Mouse (Mus musculus): ENCODE measurements around the gene Cklf. TPM values are rescaled to one million over a fixed set of nuclear protein-coding genes. Genes with fewer than 3 reads are reported as not detected.
A peak's percentile ranks its signal among the peaks of the same experiment; 100 is the strongest.
"Not testable (repeated sequence)": the region's sequence is repeated elsewhere in the genome, so short reads cannot be mapped to it uniquely, and the experiment has no call there.

Cklf gene
- polyA plus RNA-seq, 1 experiment from 2014 or later: 27.9 TPM

DNA sequence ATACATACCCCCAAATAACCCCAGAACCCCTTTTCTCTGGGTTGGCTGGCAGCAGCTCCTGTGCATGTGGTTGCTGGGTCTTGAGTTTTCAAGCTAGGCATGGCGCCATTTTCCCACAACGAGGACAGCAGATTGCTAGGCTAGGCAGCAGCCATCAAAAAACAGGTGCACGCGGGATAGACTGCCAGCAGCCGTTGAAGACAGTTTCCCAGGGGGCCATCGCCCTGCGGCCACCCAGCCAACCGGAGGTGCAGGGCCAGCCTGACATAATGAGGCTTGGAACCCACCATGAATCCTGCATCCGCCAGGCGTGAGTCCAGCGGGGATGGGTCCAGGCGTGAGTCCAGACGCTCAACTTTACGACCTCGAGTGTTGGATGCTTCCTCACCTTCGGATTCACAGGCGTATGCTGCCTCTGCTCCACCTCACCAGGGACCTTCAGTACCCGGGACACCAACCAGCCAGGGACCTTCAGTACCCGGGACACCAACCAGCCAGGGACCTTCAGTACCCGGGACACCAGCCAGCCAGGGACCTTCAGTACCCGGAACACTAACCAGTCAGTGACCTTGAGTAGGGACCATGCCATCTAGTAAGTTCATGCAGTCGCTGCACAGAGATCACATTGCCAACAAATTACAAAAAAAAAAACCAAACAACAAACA is 13.7 kb downstream of the Cklf start:
- not testable (repeated sequence) for H3K27ac ChIP-seq (replicated peaks in 1 of 2; ENCODE audit: control insufficient read depth in 1 of 2, insufficient read depth in 1 of 2, low read depth in 2 of 2, low read length in 2 of 2); H3K4me3 ChIP-seq (ENCODE audit: control insufficient read depth in 1 of 2, insufficient read depth in 1 of 2, low read depth in 1 of 2, low read length in 2 of 2); ATAC-seq (ENCODE audit: insufficient number of reproducible peaks, insufficient read depth, low FRiP score, low read depth); H3K9me3 ChIP-seq (ENCODE audit: control insufficient read depth, low read length); H3K4me2 ChIP-seq (ENCODE audit: low read length); H3K9ac ChIP-seq (ENCODE audit: low read length); H3K36me3 ChIP-seq (ENCODE audit: control insufficient read depth, insufficient read depth, low read length); H3K4me1 ChIP-seq (ENCODE audit: control insufficient read depth in 2 of 2, insufficient read depth in 2 of 2, low read length in 2 of 2); H3K27me3 ChIP-seq (ENCODE audit: control insufficient read depth, insufficient read depth, low read length)
- 93% methylated on average over 22 of the region's 22 CpGs for WGBS

DNA sequence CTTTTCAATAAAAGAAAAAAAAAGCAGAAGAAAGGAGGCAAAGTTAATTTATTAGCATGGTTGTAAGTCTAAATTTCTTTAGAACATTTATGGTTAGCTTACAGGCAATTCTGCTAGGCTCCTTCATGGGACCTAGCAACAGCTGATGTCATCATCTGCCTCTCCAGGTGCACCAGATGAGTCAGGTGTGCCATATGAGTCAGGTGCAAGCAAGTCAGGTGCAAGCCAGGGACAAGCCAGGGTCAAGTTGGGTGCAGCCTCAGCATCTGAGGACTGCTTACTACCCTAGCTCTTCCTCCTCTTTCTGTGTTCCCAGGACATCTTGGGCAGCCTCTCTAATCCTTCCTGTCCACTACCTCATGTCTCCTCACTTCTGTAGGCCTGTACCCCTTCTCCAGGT is 17.7 kb downstream of the Cklf start:
- H3K27ac ChIP-seq (replicated peaks in 1 of 2; ENCODE audit: control insufficient read depth in 1 of 2, insufficient read depth in 1 of 2, low read depth in 2 of 2, low read length in 2 of 2): no peak overlapping the region

DNA sequence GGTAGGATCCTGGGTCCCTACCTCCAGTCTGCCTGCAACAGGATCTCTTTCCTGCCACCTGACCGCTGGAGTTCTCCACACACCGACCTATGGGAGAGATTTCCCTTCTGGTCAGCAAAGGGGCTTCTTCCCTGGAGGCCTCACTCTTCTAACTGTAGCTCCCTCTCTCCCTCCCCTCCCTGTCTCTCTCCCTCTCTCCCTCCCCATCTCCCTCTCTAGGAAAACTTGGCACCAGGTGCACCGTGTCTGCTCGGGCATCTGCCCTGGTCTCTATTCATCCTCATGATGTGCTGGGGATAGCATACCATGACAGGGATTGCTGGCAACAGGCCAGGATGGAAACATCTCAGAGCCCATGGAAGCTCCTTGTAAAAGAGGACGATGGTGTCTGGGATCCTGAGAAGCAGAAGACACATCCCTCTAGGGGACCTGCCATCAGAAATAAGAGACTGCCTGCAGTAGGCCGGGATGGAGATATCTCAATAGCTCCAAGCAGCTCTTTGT is 18.3 kb downstream of the Cklf start:
- H3K4me3 ChIP-seq (ENCODE audit: control insufficient read depth in 1 of 2, insufficient read depth in 1 of 2, low read depth in 1 of 2, low read length in 2 of 2): no peak overlapping the region
- ATAC-seq (ENCODE audit: insufficient number of reproducible peaks, insufficient read depth, low FRiP score, low read depth): peak; percentile 35; the same call in 1 of the 2 replicates
- H3K4me2 ChIP-seq (ENCODE audit: low read length): no peak overlapping the region
- no peak overlapping the region for H3K27ac ChIP-seq (replicated peaks in 1 of 2; ENCODE audit: control insufficient read depth in 1 of 2, insufficient read depth in 1 of 2, low read depth in 2 of 2, low read length in 2 of 2)
- 81% methylated on average over 6 of the region's 6 CpGs for whole genome bisulfite sequencing
- H3K9ac ChIP-seq (ENCODE audit: low read length): no peak overlapping the region
- H3K9me3 ChIP-seq (ENCODE audit: control insufficient read depth, low read length): no peaks in the 10 kb centered on the region
- no peaks in the 10 kb centered on the region for H3K27me3 ChIP-seq (ENCODE audit: control insufficient read depth, insufficient read depth, low read length)
- no peaks in the 10 kb centered on the region for H3K36me3 ChIP-seq (ENCODE audit: control insufficient read depth, insufficient read depth, low read length)
- H3K4me1 ChIP-seq (ENCODE audit: control insufficient read depth in 2 of 2, insufficient read depth in 2 of 2, low read length in 2 of 2): no peaks in the 10 kb centered on the region

More for the DNA sequence above, 17.7 kb downstream of the Cklf start:
- H3K4me3 ChIP-seq (ENCODE audit: control insufficient read depth in 1 of 2, insufficient read depth in 1 of 2, low read depth in 1 of 2, low read length in 2 of 2): no peak overlapping the region
- no peak overlapping the region for H3K4me2 ChIP-seq (ENCODE audit: low read length)
- H3K4me1 ChIP-seq (ENCODE audit: control insufficient read depth in 2 of 2, insufficient read depth in 2 of 2, low read length in 2 of 2): no peaks in the 10 kb centered on the region
- peaks cover 4% of the 10 kb centered on the region; the same call in 1 of the 2 replicates for H3K36me3 ChIP-seq (ENCODE audit: control insufficient read depth, insufficient read depth, low read length)
- no peak for ATAC-seq (ENCODE audit: insufficient number of reproducible peaks, insufficient read depth, low FRiP score, low read depth)
- no peak overlapping the region for H3K9ac ChIP-seq (ENCODE audit: low read length)
- no peaks in the 10 kb centered on the region for H3K9me3 ChIP-seq (ENCODE audit: control insufficient read depth, low read length)
- H3K27me3 ChIP-seq (ENCODE audit: control insufficient read depth, insufficient read depth, low read length): no peaks in the 10 kb centered on the region

DNA sequence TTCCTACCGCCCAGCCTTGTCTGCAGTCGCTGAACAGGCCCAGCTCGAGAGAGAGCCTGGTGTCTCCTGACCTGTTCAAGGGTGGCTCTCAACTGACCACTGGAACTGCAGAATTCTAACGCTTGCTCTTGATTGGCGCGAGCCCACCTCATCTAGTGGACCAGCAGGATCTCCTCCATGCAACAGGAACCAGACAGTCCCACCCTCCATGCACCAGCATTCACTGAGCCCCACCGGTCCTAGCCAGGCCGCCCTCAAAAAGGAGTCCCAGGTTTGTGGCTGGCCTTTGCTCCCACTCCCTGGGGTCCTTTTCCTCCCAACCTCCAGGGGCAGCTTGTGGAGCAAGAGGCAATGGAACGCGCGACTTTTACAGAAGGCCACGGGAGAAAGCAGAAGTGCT is 42.4 kb downstream of the Cklf start, which contains the start of gene Cmtm2a:
Gene Cmtm2a (minus strand): TSS at position 101 of the 400 bp plus-strand sequence.
- H3K4me2 ChIP-seq (ENCODE audit: low read length); H3K27me3 ChIP-seq (ENCODE audit: control insufficient read depth, insufficient read depth, low read length); H3K36me3 ChIP-seq (ENCODE audit: control insufficient read depth, insufficient read depth, low read length); H3K27ac ChIP-seq (replicated peaks in 1 of 2; ENCODE audit: control insufficient read depth in 1 of 2, insufficient read depth in 1 of 2, low read depth in 2 of 2, low read length in 2 of 2); H3K4me3 ChIP-seq (ENCODE audit: control insufficient read depth in 1 of 2, insufficient read depth in 1 of 2, low read depth in 1 of 2, low read length in 2 of 2); ATAC-seq (ENCODE audit: insufficient number of reproducible peaks, insufficient read depth, low FRiP score, low read depth); H3K9ac ChIP-seq (ENCODE audit: low read length); H3K9me3 ChIP-seq (ENCODE audit: control insufficient read depth, low read length); H3K4me1 ChIP-seq (ENCODE audit: control insufficient read depth in 2 of 2, insufficient read depth in 2 of 2, low read length in 2 of 2): not testable (repeated sequence)
- WGBS: 79% methylated on average over 9 of the region's 12 CpGs

DNA sequence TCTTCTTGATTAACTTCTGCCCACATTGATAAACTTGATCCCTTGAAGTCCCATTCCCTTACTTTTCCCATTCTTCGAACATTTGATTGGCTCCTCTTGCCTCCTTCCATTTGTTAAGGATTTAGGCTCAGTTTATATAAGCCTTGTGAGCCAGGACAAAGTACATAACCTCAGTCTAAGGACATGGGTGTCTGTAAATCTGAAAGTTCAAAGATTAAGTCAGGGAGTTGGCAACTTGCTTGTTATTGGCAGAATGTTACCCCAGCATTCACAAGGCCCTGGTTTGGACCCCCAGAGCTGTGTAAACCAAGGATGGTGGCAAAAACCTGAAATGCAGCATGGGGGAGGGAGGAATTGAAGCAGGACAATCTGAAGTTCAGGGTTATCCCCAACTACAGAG is 43.7 kb downstream of the Cklf start:
- Histone ChIP-seq H3K27ac (replicated peaks in 1 of 2; ENCODE audit: control insufficient read depth in 1 of 2, insufficient read depth in 1 of 2, low read depth in 2 of 2, low read length in 2 of 2) (no peak overlapping the region), H3K4me1 (ENCODE audit: control insufficient read depth in 2 of 2, insufficient read depth in 2 of 2, low read length in 2 of 2) (no peaks in the 10 kb centered on the region), H3K4me3 (ENCODE audit: control insufficient read depth in 1 of 2, insufficient read depth in 1 of 2, low read depth in 1 of 2, low read length in 2 of 2) (no peak overlapping the region), H3K9ac (ENCODE audit: low read length) (no peak overlapping the region), H3K4me2 (ENCODE audit: low read length) (no peak overlapping the region), H3K27me3 (ENCODE audit: control insufficient read depth, insufficient read depth, low read length) (no peaks in the 10 kb centered on the region), H3K9me3 (ENCODE audit: control insufficient read depth, low read length) (no peaks in the 10 kb centered on the region), H3K36me3 (ENCODE audit: control insufficient read depth, insufficient read depth, low read length) (no peaks in the 10 kb centered on the region)
- no peak for ATAC-seq (ENCODE audit: insufficient number of reproducible peaks, insufficient read depth, low FRiP score, low read depth)
- WGBS: 85% methylated on average over 1 of the region's 1 CpGs

DNA sequence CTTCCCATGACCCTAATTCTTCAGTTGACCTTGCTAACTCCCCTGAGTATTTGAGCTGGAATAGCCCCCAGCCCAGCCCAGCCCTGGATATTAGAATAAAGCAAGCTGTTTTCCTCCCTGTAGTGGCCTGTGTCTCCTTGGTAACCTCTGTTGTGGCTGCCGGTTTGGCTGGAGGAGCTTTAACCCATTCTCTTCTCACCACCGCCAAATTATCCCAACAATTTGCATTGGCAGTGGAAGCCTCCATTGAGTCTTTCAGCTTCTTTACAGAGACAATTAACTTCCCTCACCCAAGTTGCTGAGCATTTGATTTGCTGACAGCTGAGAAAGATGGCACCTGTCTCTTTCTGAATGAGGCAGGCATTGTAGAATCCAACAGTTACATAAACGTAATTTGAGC is 50.9 kb downstream of the Cklf start:
- not testable (repeated sequence) for H3K4me2 ChIP-seq (ENCODE audit: low read length)

DNA sequence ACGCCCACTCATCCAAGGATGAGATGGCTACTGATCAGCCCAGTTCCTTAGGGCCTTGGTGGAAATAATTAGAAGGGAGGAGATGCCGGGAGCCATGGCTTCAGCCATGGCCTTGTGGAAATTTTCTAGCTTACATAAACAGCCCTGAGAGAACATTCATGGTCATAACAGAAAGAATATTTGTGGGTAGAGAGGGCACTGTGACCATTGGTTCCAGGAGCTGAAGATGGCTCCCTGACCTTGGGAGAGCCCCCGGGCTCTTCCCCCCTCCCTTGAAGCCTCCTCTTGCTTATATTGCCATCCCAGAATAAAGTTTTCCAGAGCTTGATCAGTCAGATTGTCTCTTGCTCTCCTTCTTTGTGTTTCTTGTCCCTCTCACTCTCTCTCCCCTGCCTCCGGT is 51.9 kb downstream of the Cklf start:
- H3K27ac ChIP-seq (replicated peaks in 1 of 2; ENCODE audit: control insufficient read depth in 1 of 2, insufficient read depth in 1 of 2, low read depth in 2 of 2, low read length in 2 of 2); ATAC-seq (ENCODE audit: insufficient number of reproducible peaks, insufficient read depth, low FRiP score, low read depth); H3K9me3 ChIP-seq (ENCODE audit: control insufficient read depth, low read length); H3K36me3 ChIP-seq (ENCODE audit: control insufficient read depth, insufficient read depth, low read length); H3K9ac ChIP-seq (ENCODE audit: low read length); H3K27me3 ChIP-seq (ENCODE audit: control insufficient read depth, insufficient read depth, low read length); H3K4me3 ChIP-seq (ENCODE audit: control insufficient read depth in 1 of 2, insufficient read depth in 1 of 2, low read depth in 1 of 2, low read length in 2 of 2); H3K4me2 ChIP-seq (ENCODE audit: low read length); H3K4me1 ChIP-seq (ENCODE audit: control insufficient read depth in 2 of 2, insufficient read depth in 2 of 2, low read length in 2 of 2): not testable (repeated sequence)
- WGBS: 90% methylated on average over 4 of the region's 4 CpGs

More for the DNA sequence above, 50.9 kb downstream of the Cklf start:
- H3K36me3 ChIP-seq (ENCODE audit: control insufficient read depth, insufficient read depth, low read length); H3K9ac ChIP-seq (ENCODE audit: low read length); H3K4me3 ChIP-seq (ENCODE audit: control insufficient read depth in 1 of 2, insufficient read depth in 1 of 2, low read depth in 1 of 2, low read length in 2 of 2); H3K27ac ChIP-seq (replicated peaks in 1 of 2; ENCODE audit: control insufficient read depth in 1 of 2, insufficient read depth in 1 of 2, low read depth in 2 of 2, low read length in 2 of 2); ATAC-seq (ENCODE audit: insufficient number of reproducible peaks, insufficient read depth, low FRiP score, low read depth); H3K4me1 ChIP-seq (ENCODE audit: control insufficient read depth in 2 of 2, insufficient read depth in 2 of 2, low read length in 2 of 2); H3K9me3 ChIP-seq (ENCODE audit: control insufficient read depth, low read length); H3K27me3 ChIP-seq (ENCODE audit: control insufficient read depth, insufficient read depth, low read length): not testable (repeated sequence)
- 21% methylated on average over 3 of the region's 3 CpGs for WGBS

DNA sequence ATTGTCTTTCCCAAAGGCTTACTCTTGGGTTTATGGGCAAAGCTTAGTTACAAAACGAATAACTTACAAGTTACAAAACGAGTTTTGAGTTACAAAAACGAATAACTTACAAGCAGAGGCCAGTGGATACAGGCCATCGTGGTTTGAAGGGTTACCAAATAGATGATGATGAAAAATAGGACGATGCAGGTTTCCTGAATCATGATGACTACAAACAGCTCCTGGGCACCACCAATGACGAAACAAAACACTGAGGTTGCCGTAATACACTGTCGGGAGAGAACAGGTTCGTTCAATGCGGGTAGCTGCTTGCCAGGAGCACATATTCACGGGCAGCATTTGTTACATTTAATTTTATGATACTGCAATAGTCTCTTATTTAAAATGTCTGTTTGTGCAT is 54.3 kb downstream of the Cklf start:
- ATAC-seq (ENCODE audit: insufficient number of reproducible peaks, insufficient read depth, low FRiP score, low read depth): no peak
- H3K27ac ChIP-seq (replicated peaks in 1 of 2; ENCODE audit: control insufficient read depth in 1 of 2, insufficient read depth in 1 of 2, low read depth in 2 of 2, low read length in 2 of 2): no peak overlapping the region
- no peak overlapping the region for H3K9ac ChIP-seq (ENCODE audit: low read length)
- no peak overlapping the region for H3K4me2 ChIP-seq (ENCODE audit: low read length)
- H3K27me3 ChIP-seq (ENCODE audit: control insufficient read depth, insufficient read depth, low read length): no peaks in the 10 kb centered on the region
- H3K9me3 ChIP-seq (ENCODE audit: control insufficient read depth, low read length): no peaks in the 10 kb centered on the region
- no peaks in the 10 kb centered on the region for H3K36me3 ChIP-seq (ENCODE audit: control insufficient read depth, insufficient read depth, low read length)
- 80% methylated on average over 11 of the region's 11 CpGs for WGBS
- H3K4me1 ChIP-seq (ENCODE audit: control insufficient read depth in 2 of 2, insufficient read depth in 2 of 2, low read length in 2 of 2): peaks cover 0 to 2% of the 10 kb centered on the region in 2 experiments; a peak in 1 of 4 replicates
- H3K4me3 ChIP-seq (ENCODE audit: control insufficient read depth in 1 of 2, insufficient read depth in 1 of 2, low read depth in 1 of 2, low read length in 2 of 2): no peak overlapping the region
